Mouse (Mus musculus) thymus, postnatal 10 days (tissue): ENCODE measurements around the gene Pcx.

Experiments
- DNase-seq, 2 experiments: peaks; one replicate each; pipeline ENCODE4 v3.0.0; 2021; ENCODE audit warnings: low spot score in 2 of 2

The Pcx gene

DNA sequence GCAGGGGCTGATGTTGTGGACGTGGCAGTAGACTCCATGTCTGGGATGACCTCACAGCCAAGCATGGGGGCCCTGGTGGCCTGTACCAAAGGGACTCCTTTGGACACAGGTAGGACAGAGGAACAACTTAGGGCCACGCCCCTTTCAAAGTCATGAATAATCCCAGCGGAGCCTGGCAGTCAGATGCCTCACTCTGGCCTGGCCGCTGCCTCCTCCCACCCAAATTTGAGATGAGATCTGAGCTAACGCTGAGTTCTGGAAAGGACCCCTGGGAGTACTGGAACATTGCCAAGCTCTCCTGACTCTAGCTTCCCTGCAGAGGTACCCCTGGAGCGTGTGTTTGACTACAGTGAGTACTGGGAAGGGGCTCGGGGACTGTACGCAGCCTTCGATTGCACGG is 109.2 kb downstream of the Pcx start:
- no peak for DNase-seq

DNA sequence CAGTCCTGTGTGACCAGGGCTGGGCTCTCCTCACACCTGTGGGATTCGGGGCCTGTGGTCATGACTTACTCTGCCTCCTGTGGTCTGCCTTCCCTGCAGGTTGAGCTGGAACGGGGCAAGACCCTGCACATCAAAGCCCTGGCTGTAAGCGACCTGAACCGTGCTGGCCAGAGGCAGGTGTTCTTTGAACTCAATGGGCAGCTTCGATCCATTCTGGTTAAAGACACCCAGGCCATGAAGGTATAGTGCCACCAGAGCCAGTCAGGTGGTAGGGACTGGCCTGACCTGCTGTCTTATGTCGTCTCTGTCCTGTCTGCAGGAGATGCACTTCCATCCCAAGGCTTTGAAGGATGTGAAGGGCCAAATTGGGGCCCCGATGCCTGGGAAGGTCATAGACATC is 110.4 kb downstream of the Pcx start:
- no peak for DNase-seq

DNA sequence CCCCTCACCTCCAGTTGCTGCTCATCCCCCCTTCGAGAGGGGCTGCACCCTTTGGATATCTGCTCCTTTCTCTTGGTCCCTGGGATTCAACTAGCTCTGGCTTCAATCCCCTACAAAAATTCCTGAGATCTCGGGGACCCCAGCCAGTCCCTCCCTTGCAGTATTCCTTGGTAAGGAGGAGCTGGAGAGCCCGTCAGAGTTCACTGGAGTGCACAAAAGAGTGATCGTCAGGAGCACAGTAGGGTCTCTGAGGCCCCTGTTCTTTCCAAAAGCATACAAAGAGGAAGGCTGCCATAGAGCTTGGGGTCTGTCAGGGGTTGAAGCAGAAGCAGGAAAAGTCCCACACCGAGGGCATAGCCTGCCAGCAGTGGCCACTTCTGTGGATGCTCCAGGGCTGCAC is 112.5 kb downstream of the Pcx start:
- no peak for DNase-seq

DNA sequence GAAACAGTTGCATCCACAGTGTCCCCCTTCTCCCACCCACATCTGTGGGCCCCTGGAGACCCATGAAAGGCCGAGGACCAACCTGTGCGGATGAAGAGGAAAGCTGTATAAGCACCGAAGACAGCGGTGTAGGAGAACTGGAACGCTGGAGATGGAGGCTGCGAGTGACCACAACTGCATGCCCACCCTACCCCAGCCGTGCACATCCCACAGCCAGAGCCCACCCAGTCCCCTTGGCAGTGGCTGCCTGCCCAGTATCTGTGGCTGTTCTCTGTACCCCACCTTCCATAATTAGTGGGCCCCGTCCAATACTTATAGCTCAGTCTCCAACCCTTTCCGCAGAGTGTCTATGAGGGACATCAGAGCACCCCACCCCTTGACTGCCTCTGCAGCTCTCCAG is 113.1 kb downstream of the Pcx start:
- no peak for DNase-seq

DNA sequence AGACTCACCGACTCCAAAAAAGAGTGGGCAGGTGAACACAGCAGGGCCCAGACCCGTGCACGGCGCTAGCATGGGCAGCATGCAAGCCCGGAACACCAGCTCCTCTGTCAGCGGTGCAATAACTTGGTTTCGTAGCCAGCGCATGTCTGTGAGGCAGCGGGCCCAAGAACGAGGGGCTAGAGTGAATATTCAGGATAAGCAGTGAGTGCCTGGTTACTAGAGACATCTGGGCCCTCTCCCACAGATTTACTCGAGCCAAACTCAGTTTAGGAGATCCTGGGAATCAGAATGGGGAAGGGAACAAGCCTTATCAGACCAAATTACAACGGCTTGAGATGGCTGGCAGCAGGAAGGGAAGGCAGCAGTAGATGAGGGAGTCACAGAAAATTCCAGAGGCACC is 113.7 kb downstream of the Pcx start:
- no peak for DNase-seq

DNA sequence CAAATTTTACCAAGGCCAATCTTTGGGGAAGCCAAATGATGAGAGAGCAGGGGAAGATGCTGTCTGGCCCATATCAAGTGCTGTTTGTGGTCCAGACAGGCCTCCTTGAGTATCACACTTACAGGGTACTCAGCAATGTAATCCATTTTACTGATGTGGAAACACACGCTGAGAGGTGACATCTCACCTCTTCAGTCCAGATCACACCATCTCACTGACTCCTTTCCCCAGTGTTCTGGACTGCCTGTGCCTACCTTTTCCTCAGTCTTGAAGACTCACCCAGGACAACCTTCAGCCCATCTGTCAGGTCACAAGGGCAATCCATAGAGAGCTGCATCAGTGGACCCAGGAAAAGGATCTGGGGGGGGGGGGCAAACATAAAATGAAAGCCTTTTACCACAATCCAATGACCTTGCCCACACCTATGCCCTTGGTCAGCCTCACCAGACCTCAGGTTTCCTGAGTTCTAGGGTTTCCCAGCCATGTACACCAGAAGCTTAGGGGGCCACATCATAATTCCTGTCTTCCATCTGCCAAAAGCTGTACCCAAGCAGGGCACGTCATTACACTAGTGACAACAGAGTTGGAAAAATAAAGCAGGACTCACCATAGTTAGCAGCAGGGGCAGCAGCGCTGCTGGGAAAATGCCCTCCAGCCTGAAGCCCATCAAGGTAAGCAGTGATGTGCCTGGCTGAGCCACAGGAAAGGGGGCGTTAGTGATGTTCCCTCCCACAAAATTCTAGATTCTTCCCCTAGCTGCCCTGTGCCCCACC is 114.3 kb downstream of the Pcx start:
- no peak for DNase-seq

DNA sequence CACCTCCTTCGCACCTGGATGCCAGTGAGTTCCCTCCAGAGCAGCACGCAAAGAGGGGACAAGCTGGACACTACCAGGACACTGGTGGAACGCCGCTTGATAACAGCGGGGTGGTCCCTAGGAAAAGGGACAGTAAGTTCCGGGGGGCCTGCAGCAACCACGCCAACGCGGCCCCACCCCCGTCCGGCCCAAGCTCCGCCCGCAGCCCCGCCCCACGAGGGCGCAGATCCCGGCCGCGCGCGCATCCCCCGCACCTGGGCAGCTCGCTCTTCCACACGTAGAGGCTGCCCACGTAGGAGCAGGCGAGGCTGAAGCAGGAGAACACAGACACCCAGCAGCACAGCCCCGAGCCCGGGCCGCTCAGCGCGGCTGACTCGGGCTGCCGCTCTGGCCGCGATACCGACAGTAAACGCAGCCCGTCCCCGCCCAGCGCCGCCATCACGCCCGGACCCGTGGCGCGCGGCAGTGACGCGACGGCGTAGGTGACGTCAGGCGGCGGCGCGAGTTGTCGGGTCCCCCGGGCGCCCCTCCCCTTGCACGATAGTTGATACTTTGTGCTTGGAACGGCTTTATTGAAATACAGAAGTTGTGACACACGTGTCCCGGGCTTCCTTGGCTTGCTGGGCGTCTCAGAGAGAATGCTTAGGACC is 115.0 kb downstream of the Pcx start, which contains the start of gene Rce1:
Gene Rce1, minus strand, starts transcription at position 463 of the 650 bp plus-strand sequence.
- DNase-seq: peak; percentile 82 to 90

DNA sequence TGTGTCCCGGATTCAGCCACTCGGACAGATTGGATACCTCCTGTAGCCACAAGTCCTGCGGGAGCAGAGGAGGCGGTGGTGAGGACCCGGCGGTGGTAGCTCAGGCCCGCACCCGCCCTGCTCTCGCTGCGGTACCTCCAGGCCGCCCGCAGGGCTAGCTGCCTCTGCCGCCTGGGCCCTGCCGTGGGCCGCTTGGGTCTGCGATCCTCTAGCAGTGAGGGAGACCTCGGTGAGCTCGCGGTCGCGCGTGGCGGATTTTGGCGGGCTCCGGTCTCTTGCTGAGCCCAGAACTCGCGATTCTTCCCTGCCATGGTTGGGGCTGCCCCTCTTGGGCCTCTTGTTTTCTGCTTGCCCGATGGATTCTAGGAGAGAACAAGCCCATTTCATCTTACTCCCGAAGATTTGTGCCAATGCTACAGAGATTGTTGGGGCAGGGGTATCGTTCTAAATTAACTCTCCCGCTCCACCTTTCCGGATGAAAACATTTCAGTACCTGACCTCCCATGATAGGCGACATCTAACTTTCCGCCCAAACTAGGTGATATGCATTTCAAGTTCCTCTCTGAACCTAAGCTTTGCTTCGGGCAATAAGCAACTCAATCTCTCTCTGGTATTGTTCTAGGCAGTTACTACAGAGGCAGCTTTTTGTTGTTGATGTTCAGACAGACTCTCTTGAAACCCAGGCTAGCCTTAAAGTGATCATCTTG is 115.7 kb downstream of the Pcx start:
- peak in 1 of 2 experiments; percentile 26 for DNase-seq

DNA sequence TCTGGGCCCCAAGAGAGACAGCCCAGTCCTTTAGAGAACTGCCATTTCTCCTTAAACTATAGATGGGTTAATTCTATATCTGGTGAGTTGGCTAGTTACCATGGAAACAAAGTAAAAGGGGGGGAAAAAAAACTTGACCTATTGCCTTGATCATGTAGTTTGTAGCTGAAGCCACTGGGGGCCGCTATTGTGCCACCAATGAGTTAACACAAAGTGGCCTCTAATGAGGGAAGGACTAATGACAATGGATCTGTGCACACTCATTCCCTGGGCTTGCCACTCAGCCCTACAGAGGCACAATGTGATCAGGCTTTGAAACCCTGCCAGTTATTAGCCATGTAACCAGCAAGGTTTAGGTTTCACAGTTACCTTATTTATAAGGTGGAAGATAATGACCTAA is 118.5 kb downstream of the Pcx start:
- DNase-seq: peak in 1 of 2 experiments; percentile 27

DNA sequence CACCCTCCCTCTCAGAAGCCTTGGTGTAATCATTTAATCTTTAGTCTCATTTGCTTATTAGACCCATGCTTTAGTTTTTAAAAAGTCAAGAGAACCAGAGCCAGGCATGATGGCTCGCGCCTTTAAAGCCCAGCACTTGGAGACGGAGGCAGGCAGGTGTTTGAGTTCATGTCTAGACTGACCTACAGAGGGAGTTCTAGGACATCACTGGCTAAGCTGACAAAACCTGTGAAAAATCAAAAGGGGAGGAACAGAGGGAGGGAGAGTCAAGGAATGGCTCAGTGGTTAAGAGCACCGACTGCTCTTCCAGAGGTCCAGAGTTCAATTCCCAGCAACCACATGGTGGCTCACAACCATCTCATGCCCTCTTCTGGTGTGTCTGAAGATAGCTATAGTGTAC is 125.7 kb downstream of the Pcx start:
- no peak for DNase-seq

DNA sequence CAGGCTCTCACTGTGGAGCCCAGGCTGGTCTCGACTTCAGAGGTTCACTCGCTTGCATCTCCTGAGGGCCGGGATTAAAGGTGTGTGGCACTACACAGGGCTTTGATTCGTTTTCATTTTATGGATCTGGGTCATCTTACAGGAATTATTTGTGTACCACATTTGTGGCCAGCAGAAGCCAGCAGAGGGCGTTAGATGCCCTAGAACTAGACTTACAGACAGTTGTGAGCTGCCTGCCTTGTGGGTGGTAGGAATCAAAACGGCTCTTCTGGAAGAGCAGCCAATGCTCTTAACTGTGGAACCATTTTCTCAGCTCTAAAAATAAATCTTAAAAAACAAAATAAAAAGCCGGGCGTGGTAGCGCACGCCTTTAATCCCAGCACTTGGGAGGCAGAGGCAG is 134.0 kb downstream of the Pcx start:
- no peak for DNase-seq

DNA sequence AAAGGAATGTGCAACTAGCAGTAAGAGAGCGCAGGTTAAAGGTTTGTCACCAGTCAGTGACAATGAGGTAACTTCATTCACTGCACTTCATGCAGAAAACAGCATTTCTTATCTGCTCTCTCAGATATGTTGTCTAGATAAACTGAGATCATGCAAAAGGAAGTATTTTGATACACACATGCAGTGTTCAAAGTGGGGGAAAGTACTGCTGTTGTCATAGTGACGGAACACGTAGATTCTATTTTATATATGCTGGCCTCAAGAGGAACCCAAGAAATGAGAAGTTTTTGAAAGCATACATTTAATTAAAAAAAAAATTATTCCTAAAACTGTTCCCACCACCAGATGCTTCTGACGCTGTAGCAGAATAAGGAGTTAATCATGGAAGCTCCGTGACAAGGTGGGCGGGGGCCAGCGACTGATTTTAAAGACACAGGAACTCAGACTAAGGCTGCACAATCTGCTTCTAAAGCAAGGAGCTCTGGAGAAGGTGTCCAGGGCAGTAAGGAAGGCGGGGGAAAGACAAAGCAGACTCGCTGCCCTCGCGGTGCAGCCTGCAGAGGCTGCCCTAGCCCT is 136.7 kb downstream of the Pcx start:
- no peak for DNase-seq

DNA sequence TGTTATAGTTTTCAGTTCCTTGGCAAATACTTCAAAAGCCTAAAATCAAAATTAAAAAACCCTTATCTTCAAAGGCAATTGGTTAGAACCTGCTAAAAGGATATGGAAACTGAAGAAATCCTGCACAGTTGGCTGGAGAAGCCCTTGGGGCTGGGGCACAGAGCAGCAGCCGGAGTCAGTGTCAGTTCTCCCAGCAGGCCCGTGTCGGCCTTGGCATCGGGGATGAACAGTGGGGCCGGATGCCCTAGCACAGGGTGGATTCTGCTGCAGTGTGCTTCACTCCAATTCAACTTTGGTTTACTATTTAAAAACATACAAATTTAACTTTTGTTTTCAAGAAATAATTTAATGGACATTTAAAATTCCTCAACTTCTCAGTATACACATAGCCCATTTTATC is 147.9 kb downstream of the Pcx start:
- DNase-seq: no peak

DNA sequence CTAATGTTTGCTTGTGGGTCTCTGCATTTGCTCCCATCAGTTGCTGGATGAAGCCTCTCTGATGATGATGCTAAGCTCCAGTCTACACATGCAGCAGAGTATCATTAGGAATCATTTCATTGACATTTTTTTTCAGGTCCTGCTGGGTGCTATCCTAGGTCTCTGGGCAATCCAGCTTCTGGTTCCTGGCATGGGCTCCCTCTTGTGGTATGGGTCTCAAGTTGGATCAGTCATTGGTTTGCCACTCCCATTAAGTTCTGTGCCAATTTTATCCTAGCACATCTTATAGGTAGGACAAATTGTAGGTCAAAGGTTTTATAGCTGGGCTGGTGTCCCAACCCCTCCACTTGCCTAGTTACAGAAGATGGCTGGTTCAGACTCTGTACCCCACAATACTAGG is 156.5 kb downstream of the Pcx start:
- DNase-seq: no peak

DNA sequence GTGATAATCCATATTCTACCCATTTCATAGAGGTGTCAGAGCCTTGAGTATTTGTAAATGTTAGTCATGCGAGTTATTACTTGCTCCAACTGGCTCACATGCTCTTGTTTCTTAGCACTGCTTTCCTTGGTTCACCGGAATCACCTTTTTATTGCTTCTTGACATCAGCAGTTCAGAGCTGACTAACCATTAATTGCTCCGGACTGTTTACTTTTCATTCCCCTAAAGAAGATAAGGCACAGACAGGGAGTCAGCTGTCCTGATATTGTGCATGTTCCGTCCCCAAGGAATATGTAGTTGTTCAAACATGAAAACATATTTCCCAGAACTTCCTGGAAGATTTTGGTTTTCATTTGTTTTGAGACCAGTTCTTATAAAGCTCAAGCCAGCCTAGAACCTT is 160.5 kb downstream of the Pcx start:
- DNase-seq: no peak
